Mouse (Mus musculus): ENCODE measurements at regions not wholly inside any gene's neighbourhood (a gene's known extent, or its start where the extent isn't known, plus 50 kb on each side); places are given as distances from the start of the nearest gene placed in this dataset.

- peak; percentile 22 for DNase-seq (ENCODE audit: low spot score)
Measured at GRCm38 (mm10) chr2:11416122-11416521, 137.8 kb downstream of the Pfkfb3 start.

DNA sequence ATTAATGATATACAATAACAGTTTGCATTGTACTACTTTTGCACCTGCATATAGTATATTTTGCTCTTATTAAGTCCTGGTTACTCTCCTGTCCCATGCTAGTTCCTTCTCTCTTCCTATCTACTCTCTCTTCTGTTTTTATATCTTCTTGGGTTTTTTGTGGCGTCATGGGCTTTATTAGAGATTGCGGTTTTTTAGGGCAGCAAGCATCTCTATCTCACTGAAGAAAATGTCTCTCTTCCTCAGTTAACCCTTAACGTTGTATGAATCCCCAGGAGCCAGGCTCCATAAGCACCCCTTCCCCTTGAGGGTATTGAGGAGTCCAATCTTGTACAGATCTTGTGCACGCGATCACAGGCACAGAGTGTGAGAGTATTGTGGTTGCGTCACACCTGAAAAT is 141.4 kb downstream of the Pfkfb3 start:
- DNase-seq (ENCODE audit: low spot score), result no peak

DNA sequence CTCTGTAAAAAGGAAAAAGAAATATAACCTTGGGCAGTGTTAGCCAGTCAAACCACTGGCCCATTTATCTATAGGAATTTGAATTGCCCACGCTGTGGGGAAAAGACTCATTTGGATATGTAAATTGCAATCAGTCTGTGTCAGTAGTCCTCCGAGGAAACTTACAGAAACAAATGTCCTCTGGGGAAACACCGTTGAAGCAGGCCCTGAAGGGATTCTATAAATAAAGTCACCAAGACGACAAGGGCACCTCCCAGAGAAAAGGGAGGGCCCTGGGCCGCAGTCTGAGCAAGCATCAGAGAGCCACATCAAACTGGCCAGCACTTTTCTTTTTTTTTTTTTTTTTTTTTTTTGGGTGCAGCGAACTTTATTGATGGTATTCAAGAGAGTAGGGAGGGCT is 145.4 kb downstream of the Pfkfb3 start:
- no peak for DNase-seq (ENCODE audit: low spot score)

- DNase-seq (ENCODE audit: low spot score), result no peak
Measured at GRCm38 (mm10) chr2:11406103-11406615, 147.7 kb downstream of the Pfkfb3 start.

- no peak for DNase-seq (ENCODE audit: low spot score)
Measured at GRCm38 (mm10) chr2:11402218-11402848, 151.5 kb downstream of the Pfkfb3 start.

DNA sequence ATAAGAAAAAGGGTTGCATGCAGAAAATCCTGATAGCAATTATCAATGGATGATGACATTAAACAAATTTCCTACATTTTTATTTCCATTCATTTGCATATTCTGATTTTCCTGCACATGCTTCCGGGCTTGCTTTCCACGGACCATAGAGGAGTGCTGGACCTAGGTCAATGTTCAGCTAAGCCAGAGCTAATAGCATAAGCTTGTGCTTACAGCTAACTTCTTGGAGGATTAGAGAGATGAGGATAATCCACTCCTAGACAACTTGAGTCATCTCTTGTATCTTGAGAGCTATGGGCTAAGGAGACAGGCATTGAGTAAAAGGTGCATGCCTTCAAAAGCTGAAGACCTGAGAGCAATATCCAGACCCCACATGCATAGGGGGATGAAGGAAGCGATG is 154.5 kb downstream of the Pfkfb3 start:
- DNase-seq (ENCODE audit: low spot score), result no peak

DNA sequence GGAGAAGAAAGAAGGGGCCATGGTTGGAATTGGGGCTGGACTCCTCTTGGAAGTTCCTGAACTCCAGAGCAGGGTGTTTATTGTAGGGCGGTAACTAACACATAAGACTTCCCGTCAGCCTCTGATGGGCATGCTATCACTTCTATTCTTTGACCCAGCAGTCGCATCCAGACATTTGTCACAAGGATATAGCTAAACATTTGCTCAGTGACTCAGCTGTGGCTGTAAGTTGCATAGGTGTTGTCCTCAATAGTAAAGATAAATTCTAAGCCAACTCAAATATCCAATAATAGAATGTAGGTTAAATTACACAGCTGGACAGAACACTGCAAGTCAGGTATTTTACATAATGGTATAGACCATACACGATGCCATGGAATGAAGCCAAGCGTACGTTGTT is 154.9 kb downstream of the Pfkfb3 start:
- DNase-seq (ENCODE audit: low spot score), result no peak

GRCm38 (mm10) chr2:11398391-11398790 is 155.5 kb downstream of the Pfkfb3 start:
- DNase-seq (ENCODE audit: low spot score), result no peak

DNA sequence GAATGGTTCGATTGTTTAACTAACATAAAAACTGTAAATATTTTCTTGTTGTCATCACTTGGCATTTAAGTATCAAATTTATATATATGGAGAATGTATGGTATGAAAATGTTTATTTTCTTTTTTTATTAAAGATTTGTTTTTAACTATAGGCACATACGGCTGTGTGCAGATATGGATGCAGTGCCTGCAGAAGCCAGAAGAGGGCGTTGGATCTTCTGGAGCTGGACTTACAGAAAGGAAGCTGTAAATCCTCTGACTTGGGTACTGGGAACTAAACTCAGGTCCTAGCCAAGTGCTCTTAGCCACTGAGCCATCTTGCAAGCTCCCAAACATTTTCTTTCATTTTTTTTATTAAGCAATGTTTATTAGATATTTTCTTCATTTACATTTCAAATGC is 157.0 kb downstream of the Pfkfb3 start:
- DNase-seq (ENCODE audit: low spot score), result no peak

DNA sequence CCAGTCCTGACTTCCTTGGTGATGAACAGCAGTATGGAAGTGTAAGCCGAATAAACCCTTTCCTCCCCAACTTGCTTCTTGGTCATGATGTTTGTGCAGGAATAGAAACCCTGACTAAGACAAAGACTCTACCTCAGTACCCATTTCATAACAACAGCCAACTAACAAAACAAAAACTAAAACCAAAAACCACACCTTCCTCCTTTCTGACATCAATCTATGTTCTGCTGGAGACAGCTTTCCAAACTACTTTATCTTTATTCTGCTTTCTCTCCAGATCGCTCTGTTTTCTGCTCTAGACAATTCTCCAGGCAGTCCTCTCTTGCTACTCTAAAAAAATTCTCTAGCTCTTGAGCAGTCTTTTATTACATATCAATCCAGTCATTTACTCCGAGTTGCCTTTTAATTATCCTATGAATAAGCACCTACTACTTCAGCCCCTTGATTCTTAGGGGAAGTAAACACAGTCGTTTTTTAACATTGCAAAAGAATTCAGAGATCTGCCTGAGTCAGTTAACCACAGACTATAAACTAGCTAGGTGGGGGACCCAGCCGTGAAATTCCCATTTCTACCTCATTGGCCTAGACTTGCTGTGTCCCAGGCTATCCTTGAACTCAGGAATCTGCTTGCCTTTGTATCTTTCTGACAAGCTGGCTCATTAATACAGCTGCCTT is 159.1 kb downstream of the Pfkfb3 start:
- no peak for DNase-seq (ENCODE audit: low spot score)

DNA sequence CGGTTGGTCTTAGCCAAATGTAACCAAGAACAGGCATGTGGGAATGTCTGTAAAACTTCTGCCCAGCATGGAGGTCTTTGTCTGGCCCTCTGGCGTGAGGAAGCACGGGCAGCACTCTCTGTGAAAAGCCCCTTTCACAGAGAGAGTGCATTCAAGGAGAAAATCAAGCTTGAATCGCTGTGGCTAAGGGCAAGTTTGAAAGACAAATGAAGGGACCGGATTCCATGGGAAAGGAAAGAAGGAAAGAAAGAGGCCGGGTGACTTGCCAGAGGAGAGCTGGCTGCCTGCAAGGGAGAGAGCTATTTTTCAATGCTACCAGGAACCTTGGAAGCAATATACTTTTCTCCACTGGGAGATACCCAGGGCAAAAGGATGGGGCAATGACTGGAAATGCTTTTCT is 162.2 kb downstream of the Pfkfb3 start:
- DNase-seq (ENCODE audit: low spot score), result no peak

GRCm38 (mm10) chr2:11390667-11391334 is 163.1 kb downstream of the Pfkfb3 start:
- DNase-seq (ENCODE audit: low spot score), result no peak

GRCm38 (mm10) chr2:11387623-11388022 is 166.3 kb downstream of the Pfkfb3 start:
- DNase-seq (ENCODE audit: low spot score), result no peak

GRCm38 (mm10) chr2:11383815-11384214 is 170.1 kb downstream of the Pfkfb3 start:
- no peak for DNase-seq (ENCODE audit: low spot score)

DNA sequence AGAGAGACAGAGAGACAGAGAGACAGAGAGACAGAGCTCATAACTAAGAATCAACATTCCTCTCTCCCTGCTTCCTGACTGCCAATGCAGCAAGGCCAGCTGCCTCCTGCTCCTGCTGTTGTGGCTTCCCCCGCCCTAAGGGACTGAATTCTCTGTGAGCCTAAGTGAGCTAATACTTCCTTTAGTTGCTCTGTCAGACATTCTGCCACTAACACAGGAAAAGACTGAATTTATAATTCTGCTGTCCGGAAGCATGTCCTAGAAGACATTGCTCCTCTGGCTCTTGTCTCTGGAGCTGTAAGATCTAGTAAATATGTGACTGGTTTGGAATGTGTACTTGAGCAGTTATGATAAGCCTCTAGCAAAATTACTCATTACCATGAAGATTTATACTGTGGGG is 176.7 kb downstream of the Pfkfb3 start:
- DNase-seq (ENCODE audit: low spot score), result no peak

GRCm38 (mm10) chr2:11375726-11376454 is 178.0 kb downstream of the Pfkfb3 start:
- DNase-seq (ENCODE audit: low spot score), result no peak

DNA sequence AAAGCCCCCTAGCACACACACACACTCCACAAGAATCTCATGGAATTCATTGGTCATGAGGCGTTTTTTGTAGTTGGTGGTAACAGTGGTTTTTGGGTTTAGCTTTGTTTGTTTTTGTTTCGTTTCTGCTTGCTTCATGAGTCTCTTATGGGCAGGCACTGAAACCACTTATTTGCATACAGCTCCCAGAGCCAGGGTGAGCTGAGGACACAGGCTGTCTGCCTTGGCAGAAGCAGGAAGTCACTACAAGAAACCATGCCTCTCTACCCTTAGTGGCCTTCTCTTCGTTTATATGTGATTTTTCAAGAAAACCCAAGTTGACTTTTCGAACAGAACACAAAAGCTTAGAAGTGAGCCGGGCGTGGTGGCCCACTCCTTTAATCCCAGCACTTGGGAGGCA is 178.8 kb downstream of the Pfkfb3 start:
- DNase-seq (ENCODE audit: low spot score), result no peak

DNA sequence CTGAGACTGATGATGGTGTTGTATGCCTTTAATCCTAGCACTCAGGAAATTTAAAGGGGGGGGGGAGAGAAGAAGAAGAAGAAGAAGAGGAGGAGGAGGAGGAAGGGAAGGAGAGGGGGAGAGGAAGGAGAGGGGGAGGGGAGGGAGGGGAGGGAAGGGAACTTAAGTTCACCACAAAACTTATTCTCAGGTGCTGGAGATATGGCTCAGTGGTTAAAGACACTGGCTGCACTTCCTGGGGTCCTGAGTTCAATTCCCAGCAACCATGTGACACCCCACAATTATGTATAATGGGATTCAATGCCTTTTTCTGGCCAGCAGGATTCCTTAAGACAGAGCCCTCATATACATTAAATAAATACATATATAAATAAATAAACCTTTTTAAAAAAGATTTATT is 183.6 kb downstream of the Pfkfb3 start:
- DNase-seq (ENCODE audit: low spot score), result no peak

- DNase-seq (ENCODE audit: low spot score), result no peak
Measured at GRCm38 (mm10) chr2:11367319-11367718, 186.6 kb downstream of the Pfkfb3 start.

DNA sequence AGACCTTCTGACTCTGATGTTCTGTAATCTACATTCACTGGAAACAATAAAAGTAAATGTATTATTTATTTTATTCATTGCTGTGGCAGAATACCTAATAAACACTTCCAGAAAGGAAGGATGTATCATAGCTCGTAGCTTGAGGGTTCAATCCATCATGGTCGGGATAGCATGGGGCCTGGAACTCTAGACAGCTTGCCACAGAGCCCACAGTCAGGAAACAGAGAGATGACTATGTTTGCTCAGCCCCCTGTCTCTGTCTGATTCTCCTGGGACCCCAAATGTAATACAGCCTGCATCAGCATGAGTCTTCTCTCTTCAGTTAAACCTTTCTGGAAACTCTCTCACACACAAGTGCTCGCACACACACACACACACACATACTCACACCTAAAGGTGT is 188.1 kb downstream of the Pfkfb3 start:
- DNase-seq (ENCODE audit: low spot score), result no peak

- DNase-seq (ENCODE audit: low spot score), result no peak
Measured at GRCm38 (mm10) chr2:11365371-11365770, 188.5 kb downstream of the Pfkfb3 start.

DNA sequence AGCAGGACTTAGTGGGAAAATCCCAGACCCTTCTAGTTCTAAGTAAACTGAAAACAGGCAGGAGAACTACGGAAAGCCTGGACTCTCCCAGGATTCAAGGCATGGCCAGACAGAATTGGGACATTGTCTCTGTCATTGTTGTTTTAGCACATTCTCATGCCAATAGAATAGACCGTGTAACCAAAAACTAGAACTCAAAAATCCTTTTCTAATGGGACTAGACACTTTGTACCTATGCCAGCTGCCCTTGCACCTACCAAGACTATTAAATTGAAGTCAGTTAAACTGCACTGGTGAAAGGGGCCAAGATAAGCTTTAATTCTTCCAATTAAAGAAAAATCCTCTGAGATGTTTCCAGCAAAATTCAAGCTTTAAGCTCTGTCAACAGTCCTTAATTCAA is 189.8 kb downstream of the Pfkfb3 start:
- no peak for DNase-seq (ENCODE audit: low spot score)

- DNase-seq (ENCODE audit: low spot score), result no peak
Measured at GRCm38 (mm10) chr2:11363061-11363464, 190.8 kb downstream of the Pfkfb3 start.
